Mouse (Mus musculus) embryonic fibroblast, embryonic 13.5 days (primary cell): Measurements from ENCODE around the gene Cdkl2.

Experiments used
- CTCF ChIP-seq: IDR thresholded peaks from 2 replicates; pipeline ENCODE4 v1.5.1; 2011; ENCODE audit warnings: mild to moderate bottlenecking, control low read depth, low read length, moderate library complexity, borderline replicate concordance; ENCODE audit not compliant: insufficient read depth
- POLR2A ChIP-seq: IDR thresholded peaks from 2 replicates; pipeline ENCODE4 v1.6.1; 2011; ENCODE audit warnings: low read depth, mild to moderate bottlenecking, control low read depth, low read length, moderate library complexity

- TF ChIP-seq POLR2A, result no peak
- TF ChIP-seq CTCF, result no peak
Measured at GRCm38 (mm10) chr5:92011756-92012155, 31.9 kb downstream of the Cdkl2 start.
